Mouse (Mus musculus) frontal cortex, adult (tissue): ENCODE results near the gene Nelfe.
"Not testable (repeated sequence)": the region's sequence is repeated elsewhere in the genome, so short reads cannot be mapped to it uniquely, and the experiment has no call there.

Experiments used
- ATAC-seq: cut with Nextera tagmentation; 2 replicates; pipeline ENCODE4 v1.9.2; 2017; ENCODE audit warnings: mild to moderate bottlenecking, moderate library complexity, mixed read lengths; ENCODE audit not compliant: low TSS enrichment

Nelfe gene

GRCm38 (mm10) chr17:34893072-34893824 is 43.1 kb downstream of the Nelfe start:
- no peak for ATAC-seq

- ATAC-seq, result peak; percentile 55
These were observed 43.9 kb downstream of the Nelfe start for GRCm38 (mm10) chr17:34894074-34894597.

GRCm38 (mm10) chr17:34894801-34895530 is 44.8 kb downstream of the Nelfe start:
- no peak for ATAC-seq

GRCm38 (mm10) chr17:34895724-34896123 is 45.5 kb downstream of the Nelfe start:
- ATAC-seq, result no peak

- ATAC-seq, result no peak
These were observed 46.2 kb downstream of the Nelfe start for GRCm38 (mm10) chr17:34896366-34896765.

- ATAC-seq, result peak; percentile 11; the same call in 1 of the 2 replicates
These were observed 47.4 kb downstream of the Nelfe start for GRCm38 (mm10) chr17:34897373-34898159.

- peak; percentile 58 for ATAC-seq
These were observed 48.0 kb downstream of the Nelfe start, which contains the start of the genes C2 and Ehmt2 for GRCm38 (mm10) chr17:34898160-34898586. TSS of gene C2 (minus strand) at chr17:34898265. TSS of gene Ehmt2 (plus strand) at chr17:34898469.

GRCm38 (mm10) chr17:34898706-34899052 is 48.5 kb downstream of the Nelfe start:
- no peak for ATAC-seq

GRCm38 (mm10) chr17:34899053-34899889 is 49.1 kb downstream of the Nelfe start:
- ATAC-seq, result no peak

GRCm38 (mm10) chr17:34899890-34900243 is 49.7 kb downstream of the Nelfe start:
- no peak for ATAC-seq

- not testable (repeated sequence) for ATAC-seq
These were observed 50.6 kb downstream of the Nelfe start for GRCm38 (mm10) chr17:34900826-34901225.

GRCm38 (mm10) chr17:34901948-34902347 is 51.8 kb downstream of the Nelfe start:
- not testable (repeated sequence) for ATAC-seq

- no peak for ATAC-seq
These were observed 52.7 kb downstream of the Nelfe start for GRCm38 (mm10) chr17:34902895-34903294.
